Mouse (Mus musculus) hindlimb bud, embryonic 11.5 days (tissue): ENCODE measurements around the gene Rps15.

ENCODE experiments used
- DNase-seq: peaks from one replicate; pipeline ENCODE4 v3.0.0-alpha.2; 2012; ENCODE audit warnings: low read depth, low spot score; ENCODE audit errors: extremely low spot score

Rps15 gene

GRCm38 (mm10) chr10:80313627-80314201 is 21.5 kb downstream of the Rps15 start:
- DNase-seq = no peak

GRCm38 (mm10) chr10:80314494-80315001 is 22.3 kb downstream of the Rps15 start:
- no peak for DNase-seq

DNA sequence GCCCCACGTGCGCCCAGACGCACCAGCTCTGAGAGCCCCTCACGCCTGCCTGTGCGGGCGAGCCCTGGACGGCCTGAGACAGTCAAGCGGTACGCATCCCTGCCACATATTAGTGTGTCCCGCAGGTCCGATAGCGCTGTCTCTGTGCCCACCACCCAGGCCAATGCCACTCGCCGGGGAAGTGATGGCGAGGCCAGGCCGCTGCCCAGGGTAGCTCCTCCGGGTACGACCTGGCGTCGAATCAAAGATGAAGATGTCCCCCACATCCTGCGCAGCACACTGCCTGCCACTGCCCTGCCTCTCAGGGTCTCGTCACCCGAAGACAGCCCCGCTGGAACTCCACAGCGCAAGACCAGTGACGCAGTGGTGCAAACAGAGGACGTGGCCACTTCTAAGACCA is 23.1 kb downstream of the Rps15 start:
- no peak for DNase-seq

GRCm38 (mm10) chr10:80316359-80316781 is 24.1 kb downstream of the Rps15 start:
- DNase-seq = no peak

GRCm38 (mm10) chr10:80317011-80317410 is 24.8 kb downstream of the Rps15 start:
- DNase-seq = no peak

GRCm38 (mm10) chr10:80320340-80320760 is 28.1 kb downstream of the Rps15 start, which contains the start of gene 2310011J03Rik:
2310011J03Rik (minus strand) TSS chr10:80320537.
- peak; percentile 66 for DNase-seq

DNA sequence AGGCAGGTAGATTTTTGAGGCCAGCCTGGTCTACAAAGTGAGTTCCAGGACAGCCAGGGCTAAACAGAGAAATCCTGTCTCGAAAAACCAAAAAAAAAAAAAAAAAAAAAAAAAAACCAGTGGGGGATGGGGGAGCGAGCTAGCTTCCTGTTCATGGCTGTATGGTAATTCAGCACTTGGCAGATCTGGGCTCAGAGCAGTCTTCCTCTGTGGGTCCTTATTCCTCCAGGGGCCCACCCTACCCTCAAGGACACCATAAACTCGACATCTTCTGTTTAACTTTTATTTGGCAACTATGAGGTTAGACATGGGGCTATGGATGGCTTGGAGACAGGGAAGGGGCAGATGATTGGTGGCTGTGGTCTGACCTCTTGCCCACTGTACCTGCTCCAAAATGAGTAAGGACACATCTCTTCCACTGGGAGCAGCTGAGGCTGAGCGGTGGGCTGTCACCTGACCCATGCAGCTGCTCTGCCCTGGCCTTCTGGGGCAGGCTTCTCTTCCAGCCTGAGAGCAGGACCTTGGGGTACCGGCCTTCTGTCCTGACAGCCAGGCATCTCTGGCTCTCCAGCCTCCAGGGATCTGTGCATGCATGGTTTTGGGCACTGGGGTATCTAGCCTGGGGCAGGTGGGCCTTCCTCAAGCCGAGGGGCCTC is 28.9 kb downstream of the Rps15 start:
- no peak for DNase-seq

DNA sequence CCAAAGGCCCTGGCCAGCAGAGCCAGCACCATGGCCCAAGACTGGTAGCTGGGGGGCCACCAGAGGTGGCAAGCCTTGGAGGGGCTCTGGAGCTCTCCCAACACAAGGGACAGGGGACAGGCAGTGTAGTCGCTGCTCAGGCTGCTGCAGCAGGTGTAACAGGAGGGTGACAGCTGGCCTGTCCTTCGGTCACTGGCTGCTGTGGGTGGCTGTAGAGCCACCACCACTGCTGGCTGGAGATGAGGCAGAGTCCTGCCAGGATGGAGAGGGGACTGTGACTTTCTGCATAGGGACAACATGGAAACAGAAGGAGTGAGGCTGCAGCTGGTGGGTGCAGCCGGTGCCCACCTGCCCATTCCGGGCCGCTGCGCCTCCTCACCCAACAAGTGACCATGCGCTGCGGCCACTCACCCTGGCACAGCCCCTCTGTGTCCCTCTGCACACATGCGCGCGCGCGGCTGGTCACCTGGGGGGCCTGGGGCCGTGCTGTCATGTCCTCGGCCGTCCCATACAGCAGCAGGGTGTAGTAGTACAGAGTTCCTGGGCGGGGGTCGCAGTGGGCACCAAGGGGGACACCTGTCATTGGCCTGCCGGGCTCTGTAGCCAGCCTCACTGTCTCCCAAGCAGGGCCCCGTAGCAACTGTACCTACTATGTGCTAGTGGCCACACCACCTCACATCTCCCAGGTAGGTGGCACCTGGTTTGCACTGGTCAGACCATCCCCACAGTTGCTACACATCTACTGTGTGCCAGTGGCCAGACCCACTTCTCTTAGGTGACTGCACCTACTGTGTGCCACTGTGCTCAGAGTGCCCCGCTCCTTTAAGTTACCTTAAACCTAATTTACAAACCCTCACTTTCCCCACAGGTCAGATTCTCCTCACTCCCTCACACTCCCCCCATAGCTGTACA is 29.7 kb downstream of the Rps15 start:
- no peak for DNase-seq

DNA sequence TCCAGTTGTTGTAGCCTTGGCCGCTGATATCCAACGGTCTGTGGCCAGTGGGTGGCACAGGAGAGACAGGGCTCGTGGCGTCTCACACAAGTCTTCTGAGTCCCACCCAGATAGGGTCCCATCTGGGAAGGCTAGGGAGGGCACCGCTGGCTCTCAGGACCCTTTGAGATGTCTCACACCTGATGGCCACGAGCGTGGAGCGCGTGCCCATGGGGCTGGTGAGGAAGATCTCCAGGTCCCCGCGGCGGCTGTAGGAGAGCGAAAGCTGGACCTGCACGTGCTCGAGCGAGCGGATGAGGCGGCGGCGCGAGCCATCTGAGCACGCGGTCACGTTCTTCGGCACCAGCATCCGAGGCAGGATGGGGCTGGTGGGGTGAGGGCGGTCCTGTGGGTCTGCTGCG is 30.6 kb downstream of the Rps15 start:
- DNase-seq = no peak

GRCm38 (mm10) chr10:80323261-80324119 is 31.2 kb downstream of the Rps15 start:
- DNase-seq = no peak

- no peak for DNase-seq
Measured at GRCm38 (mm10) chr10:80324120-80325037, 32.1 kb downstream of the Rps15 start.

DNA sequence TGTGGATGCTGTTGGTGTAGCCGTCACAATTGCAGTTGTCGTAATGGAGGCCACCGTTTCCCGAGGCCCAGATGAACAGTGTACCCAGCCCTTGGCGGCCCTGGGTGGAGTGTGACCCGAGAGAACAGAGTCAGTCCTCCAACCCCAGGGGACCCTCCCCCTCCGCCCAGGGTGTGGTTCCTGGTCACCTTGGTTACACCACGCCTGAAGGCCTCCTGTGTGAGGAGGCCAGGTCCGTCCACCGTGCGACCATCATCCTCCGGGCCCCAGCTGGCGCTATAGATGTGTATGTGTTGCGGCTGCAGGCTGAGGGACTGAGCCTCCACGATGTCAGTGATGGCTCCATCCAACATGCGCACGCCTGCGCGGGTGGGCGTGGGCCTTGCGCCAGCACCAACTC is 32.8 kb downstream of the Rps15 start:
- no peak for DNase-seq

DNA sequence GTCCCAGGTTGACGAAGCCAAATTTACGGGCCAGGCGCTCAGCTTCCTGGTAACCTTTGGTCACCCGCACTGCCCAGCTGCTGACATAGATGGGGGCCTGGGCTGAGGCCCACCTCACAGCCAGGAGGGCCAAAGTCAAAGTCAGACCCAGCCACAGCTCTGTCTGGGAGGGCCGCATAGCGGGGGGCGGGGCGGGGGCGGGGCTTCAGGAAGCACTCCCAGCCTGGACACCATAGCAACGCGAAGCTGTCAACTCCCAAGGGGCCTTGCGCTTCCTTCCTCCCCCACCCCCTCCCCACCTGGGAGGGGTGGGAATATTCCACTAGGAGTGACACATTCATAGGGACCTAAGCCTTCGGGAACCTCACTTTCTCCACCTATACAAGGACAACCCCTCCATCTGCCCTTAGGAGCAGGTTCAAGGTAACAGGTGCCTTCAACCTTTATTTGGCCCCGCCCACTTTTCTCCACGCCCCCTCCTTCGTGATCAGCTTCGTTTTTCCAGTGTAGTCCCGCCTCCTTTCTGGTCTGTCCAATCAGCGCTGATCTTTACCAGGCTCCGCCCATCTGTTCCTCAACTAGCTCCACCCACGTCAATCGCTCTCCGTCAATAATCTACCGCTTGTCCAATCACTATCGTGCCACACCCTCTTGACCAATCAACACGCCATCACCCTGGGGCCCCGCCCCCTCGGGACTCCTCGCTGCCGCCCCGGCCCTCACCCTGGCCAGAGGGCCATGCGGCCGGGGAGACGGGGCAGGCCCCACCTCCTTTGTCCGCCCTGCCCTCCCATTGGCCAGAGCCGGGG is 37.2 kb downstream of the Rps15 start, which contains the start of the genes Pcsk4 and Reep6:
TSS of gene Pcsk4 (minus strand) at position 226 of the 809 bp plus-strand sequence.
TSS of gene Reep6 (plus strand) at position 681 of the 809 bp plus-strand sequence.
- DNase-seq = peak; percentile 97

DNA sequence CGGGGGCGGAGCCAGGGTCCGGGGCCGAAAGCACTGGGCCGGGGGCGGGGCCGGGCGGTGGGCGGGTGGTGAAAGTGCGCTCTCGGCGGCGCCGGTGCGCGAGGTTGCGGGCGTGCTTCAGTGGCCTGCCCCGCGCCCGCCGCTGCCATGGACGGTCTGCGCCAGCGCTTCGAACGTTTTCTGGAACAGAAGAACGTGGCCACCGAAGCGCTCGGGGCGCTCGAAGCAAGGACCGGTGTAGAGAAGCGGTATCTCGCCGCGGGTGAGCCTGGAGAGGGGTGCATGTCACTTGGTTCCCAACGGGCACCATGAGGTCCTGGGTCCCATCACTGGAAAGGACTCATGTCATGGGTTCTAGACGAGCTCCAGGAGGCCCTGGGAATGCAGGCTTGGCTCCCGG is 37.8 kb downstream of the Rps15 start:
- DNase-seq = no peak

GRCm38 (mm10) chr10:80330888-80331287 is 38.6 kb downstream of the Rps15 start:
- DNase-seq = no peak

- DNase-seq = no peak
Measured at GRCm38 (mm10) chr10:80331636-80332524, 39.6 kb downstream of the Rps15 start.

GRCm38 (mm10) chr10:80332525-80332989 is 40.3 kb downstream of the Rps15 start:
- DNase-seq = no peak
